Mouse (Mus musculus) ES-CJ7 (cell line): ENCODE data around the gene F5.

Experiments used
- DNase-seq: peaks from one replicate; pipeline ENCODE4 v3.0.0; 2011; ENCODE audit warnings: low read depth, low spot score

The F5 gene

GRCm38 (mm10) chr1:164158571-164158970 lies 6.9 kb downstream of the F5 start:
- DNase-seq: no peak

DNA sequence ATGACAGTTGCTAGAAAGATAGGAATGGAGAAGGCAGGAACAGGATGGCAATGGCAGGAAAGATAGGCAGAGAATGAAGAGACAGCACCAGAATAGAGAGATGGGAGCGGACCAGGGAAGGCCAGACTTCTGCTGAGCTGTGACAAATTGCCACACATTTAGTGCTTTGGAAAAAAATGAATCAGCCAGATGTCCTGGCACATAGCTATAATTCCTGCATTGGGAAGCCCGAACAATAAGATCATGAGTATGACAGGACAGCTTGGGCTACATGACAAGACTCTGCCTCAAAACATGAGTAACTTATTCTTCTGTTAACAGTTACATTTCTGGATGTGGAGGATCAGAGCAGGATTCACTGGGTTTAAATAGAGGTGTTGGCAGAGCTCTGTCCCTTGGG lies 8.1 kb downstream of the F5 start:
- DNase-seq: no peak

DNA sequence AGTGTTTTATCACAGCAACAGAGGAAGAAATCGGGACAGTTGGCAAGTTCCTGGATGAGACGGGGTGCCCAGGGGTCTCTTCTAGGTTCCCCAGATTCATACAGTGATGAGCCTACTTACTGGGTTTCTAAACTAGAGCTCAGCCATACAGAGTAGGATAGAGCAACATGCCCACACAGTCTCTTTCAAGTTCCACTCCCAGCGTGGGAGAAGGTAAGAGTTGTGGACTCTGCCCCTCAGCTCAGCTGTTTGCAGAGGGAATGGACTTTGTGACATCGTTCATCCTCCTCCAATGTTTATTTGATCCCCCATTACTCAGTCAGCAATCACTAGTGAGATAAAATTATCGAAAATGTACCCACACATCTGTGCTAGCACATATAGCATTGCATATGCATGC lies 11.1 kb downstream of the F5 start:
- no peak for DNase-seq

DNA sequence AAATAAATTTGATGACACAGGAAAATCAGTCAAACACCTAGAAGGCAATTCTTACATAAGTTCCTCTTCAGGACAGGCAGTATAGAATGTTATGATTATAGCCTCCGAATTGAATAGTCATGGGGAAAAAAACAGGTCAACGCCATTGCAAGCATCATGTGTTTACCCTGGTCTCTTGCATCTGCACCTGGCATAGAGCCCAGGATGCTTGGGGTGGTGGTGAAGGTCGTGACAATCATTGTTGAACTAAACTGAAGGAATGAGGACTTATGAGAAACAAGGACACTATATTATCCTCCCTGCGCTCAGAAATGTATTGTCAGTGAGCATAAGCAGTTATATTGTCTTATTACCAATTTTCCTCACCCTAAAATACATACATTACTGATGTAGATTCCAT lies 17.2 kb downstream of the F5 start:
- DNase-seq: no peak

GRCm38 (mm10) chr1:164170434-164170833 lies 18.8 kb downstream of the F5 start:
- DNase-seq: no peak

GRCm38 (mm10) chr1:164173145-164173544 lies 21.5 kb downstream of the F5 start:
- DNase-seq: no peak

- no peak for DNase-seq
These were observed 25.2 kb downstream of the F5 start for GRCm38 (mm10) chr1:164176856-164177255.

- no peak for DNase-seq
These were observed 26.8 kb downstream of the F5 start for GRCm38 (mm10) chr1:164178429-164178828.

DNA sequence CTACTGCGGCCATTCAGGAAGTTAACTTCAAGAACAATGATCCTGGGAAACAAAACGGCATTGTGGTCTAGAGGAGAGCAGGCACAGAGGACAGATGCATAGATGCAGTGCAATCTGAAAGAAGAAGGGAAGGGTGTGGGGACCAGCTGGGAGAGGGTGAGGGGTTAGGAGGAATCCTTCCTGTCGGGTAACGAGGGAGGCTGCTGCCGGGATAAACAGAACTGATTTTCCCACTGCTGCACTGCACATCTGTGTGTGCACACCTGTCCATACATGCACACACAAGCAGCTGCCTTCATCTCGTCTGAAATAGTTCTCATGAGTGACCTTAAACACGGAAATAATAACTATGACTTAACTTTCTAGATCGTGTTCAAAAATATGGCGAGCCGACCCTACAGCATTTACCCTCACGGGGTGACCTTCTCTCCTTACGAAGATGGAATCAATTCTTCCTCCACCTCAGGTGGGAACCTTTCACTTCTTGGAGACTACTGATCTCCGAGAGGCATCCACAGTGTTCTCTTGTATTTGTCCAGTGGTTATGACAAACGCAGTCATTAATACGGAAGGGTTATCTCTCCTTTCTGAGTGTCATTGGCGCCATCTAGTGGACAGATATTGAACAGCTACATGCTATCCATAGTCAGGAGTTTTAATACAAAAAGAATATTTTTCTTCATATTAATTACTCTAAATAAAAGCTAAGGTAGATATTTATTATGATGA lies 32.7 kb downstream of the F5 start:
- peak; percentile 55 for DNase-seq

DNA sequence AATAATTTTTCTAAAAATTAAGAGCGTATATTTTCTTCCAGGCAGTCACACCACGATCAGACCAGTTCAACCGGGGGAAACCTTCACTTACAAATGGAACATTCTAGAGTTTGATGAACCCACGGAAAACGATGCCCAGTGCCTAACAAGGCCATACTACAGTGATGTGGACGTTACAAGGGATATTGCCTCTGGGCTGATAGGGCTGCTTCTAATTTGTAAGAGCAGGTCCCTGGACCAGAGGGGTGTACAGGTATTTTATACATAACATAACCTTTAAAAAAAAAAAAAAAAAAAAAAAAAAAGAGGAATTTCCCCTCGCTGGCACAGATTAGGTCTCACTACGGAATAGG lies 33.2 kb downstream of the F5 start:
- DNase-seq: no peak

DNA sequence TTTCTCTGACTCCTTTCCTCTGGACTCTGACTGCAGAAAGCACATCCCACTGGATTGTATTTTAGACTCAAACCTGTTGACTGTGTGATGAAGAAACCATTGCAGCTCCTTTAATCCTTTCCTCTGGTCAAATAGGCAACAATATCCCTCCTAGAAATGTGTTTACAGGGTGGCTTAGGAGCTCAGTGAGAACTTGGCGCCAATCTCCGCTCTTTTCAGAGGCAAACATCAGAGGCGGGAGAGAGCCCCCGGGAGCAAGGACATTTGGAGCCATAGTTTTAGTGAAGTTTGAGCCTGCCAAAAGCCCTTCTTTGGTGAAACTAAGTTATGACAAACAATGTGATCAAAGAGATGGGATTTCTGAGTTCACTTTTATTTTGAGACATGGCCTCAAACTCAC lies 33.7 kb downstream of the F5 start:
- no peak for DNase-seq

- DNase-seq: no peak
These were observed 35.4 kb downstream of the F5 start for GRCm38 (mm10) chr1:164187002-164187560.

DNA sequence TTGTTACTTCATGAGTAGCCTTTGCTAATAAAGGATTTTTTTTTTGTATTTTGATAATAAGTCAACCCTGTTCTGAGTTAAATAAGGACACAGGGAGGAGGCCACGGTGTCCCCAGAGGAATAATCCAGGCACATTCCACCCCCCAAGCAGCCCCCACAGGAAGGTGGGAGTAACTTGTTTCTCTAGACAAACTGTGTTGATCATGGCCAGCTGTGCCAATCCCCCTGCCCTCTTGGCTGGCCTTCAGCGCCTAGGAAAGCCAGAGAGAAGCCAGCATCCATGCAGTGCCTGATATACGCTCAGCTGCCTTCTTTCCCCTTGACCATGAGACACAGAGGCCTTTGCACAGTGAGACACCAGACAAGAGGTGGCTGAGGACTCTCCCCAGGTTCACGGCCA lies 47.9 kb downstream of the F5 start:
- no peak for DNase-seq

GRCm38 (mm10) chr1:164208437-164208836 lies 56.8 kb downstream of the F5 start:
- no peak for DNase-seq

DNA sequence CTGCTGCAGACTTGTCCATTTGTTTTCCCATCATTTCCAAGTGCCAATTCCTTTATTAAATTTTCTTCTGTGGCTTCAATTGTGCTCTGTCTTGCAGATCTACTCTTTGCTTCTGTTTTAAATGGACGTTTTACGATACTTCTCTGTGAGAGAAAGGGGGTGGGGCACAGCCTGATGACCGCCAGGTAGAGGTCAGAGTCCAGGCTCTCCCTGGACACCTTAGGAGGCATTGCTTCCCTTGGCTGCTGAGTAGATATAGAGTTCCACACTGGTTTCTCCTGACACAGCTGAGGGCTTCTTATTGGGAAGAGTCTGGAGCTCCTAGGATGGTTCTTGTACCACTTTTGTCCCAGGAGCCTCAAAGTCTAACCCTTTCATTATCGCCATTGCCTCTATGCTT lies 59.3 kb downstream of the F5 start:
- DNase-seq: no peak

DNA sequence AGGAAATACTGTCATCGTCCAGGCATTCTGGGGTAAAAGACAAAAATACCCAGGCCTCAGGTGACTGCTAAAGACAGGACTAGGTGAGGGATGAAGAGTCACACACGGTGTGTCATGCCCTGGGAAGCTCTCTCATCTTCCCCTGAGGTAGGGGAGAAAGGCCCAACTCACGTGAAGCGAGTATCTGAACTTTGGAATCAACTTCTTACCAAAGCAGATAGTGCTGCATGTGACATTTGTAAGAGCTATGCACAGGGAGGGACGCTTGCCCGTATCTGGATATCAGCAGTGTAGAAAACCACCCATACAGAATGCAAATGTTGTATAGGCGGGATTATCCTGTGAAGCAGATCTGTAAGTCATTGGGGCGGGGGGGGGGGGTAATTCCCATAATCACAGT lies 61.0 kb downstream of the F5 start:
- no peak for DNase-seq

- DNase-seq: no peak
These were observed 62.6 kb downstream of the F5 start for GRCm38 (mm10) chr1:164214190-164214589.

- no peak for DNase-seq
These were observed 63.5 kb downstream of the F5 start for GRCm38 (mm10) chr1:164215097-164215496.

- no peak for DNase-seq
These were observed 63.9 kb downstream of the F5 start for GRCm38 (mm10) chr1:164215540-164215939.

DNA sequence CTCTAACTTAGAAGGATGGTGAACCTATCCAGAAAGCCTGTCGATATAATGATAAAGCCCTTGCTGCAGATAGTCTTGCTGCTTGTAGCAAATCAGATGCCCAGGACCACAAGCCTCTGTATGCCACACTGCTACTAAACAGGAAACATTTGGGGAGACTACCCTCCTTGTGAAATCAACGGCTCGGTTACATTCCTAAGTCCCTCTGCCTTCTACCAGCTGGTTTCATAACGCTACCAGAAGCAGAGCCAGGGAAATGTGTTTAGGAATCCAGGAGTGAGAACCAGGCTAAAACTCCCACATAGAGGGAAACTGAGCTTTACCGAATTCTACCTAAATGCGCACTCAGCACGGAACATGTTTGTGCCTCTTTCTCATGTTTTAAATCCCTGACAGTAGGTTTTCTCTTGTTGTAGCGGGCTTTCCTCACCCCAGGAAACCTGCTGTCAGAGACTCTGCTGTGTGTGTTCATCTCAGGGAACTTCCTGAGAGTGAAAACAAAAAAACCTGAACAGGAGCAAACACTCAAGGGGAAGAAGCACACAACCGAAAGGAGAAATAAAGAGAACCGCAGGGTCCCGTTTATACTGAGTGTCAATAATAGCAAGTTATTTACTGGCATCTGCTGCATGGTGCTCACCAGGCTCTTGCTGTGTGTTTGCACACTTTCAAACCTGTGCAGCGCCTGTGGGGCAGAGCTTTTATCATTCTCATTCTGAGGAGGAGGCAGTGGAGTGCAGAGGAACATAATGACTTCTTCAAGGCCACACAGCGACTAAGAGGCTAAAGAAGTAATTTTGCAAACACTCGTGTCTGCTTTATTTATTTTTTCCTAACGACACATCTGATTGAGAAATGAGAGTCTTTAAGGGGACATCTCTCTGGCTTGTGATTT lies 66.4 kb downstream of the F5 start:
- DNase-seq: no peak

GRCm38 (mm10) chr1:164220261-164220660 lies 68.6 kb downstream of the F5 start:
- DNase-seq: no peak

GRCm38 (mm10) chr1:164223089-164223488 lies 71.5 kb downstream of the F5 start:
- no peak for DNase-seq
